9 mouse cellular contexts compared by ENCODE assay signal in genomic region chr19:27491873-27492272, GRCm38 (mm10).
"Had no signal": no experiment of that assay in that cellular context is flagged by ENCODE, and none has a peak within 500 bp of the region (broad histone marks: within the 10 kb centered on the region; RNA-seq: fewer than 3 reads in every experiment).

No protein-coding gene starts in this region.

- DNase-seq: liver, embryonic 13.5 days; liver, postnatal 0 days; right cerebral cortex, postnatal 25 days; thymus, postnatal 36 days had no signal

- H3K27me3 ChIP-seq: liver, embryonic 13.5 days; lung, embryonic 15.5 days; megakaryocyte, embryonic 14.5 days; midbrain, embryonic 13.5 days had no signal

- H3K4me1 ChIP-seq: limb, embryonic 10.5 days; liver, embryonic 13.5 days; lung, embryonic 15.5 days; megakaryocyte, embryonic 14.5 days; midbrain, embryonic 13.5 days had no signal

- H3K4me3 ChIP-seq: limb, embryonic 10.5 days; liver, embryonic 13.5 days; lung, embryonic 15.5 days; megakaryocyte, embryonic 14.5 days; midbrain, embryonic 13.5 days had no signal

- H3K36me3 ChIP-seq: limb, embryonic 10.5 days; liver, embryonic 13.5 days; lung, embryonic 15.5 days; midbrain, embryonic 13.5 days had no signal

- H3K9ac ChIP-seq: liver, embryonic 13.5 days; liver, postnatal 0 days; lung, embryonic 15.5 days; midbrain, embryonic 13.5 days had no signal

- H3K27ac ChIP-seq: limb, embryonic 10.5 days; liver, embryonic 13.5 days; lung, embryonic 15.5 days; macrophage; midbrain, embryonic 13.5 days had no signal
